Mouse (Mus musculus) neural tube, embryonic 15.5 days (tissue): Measurements from ENCODE around the gene Nmt2. TPM values are rescaled to one million over a fixed set of nuclear protein-coding genes. Genes with fewer than 3 reads are reported as not detected.

ENCODE experiments used
- ATAC-seq: fragments of 200-750 bp; cut with Nextera tagmentation; 2 replicates; pipeline ENCODE4 v1.8.0; 2017; ENCODE audit warnings: mild to moderate bottlenecking, moderate TSS enrichment, moderate library complexity; ENCODE audit not compliant: low FRiP score
- H3K27ac ChIP-seq: fragments of 300-500 bp; sonication (generic); replicated peaks from 2 replicates; pipeline ENCODE4 v1.5.1; 2015; ENCODE audit warnings: mild to moderate bottlenecking, inconsistent platforms
- H3K27me3 ChIP-seq: fragments of 300-500 bp; sonication (generic); replicated peaks from 2 replicates; pipeline ENCODE4 v1.6.1; 2015; ENCODE audit warnings: inconsistent platforms
- H3K36me3 ChIP-seq: fragments of 300-500 bp; sonication (generic); 2 replicates; pipeline ENCODE4 v1.6.1; 2015; ENCODE audit warnings: inconsistent platforms
- H3K4me1 ChIP-seq: fragments of 300-500 bp; sonication (generic); 2 replicates; pipeline ENCODE4 v1.6.1; 2015; ENCODE audit warnings: inconsistent platforms
- H3K4me2 ChIP-seq: fragments of 300-500 bp; sonication (generic); 2 replicates; pipeline ENCODE4 v1.6.1; 2015; ENCODE audit warnings: inconsistent platforms, mild to moderate bottlenecking, moderate library complexity
- H3K4me3 ChIP-seq: fragments of 300-500 bp; sonication (generic); replicated peaks from 2 replicates; pipeline ENCODE4 v1.5.1; 2015; ENCODE audit warnings: mild to moderate bottlenecking, inconsistent platforms
- H3K9ac ChIP-seq: fragments of 300-500 bp; sonication (generic); replicated peaks from 2 replicates; pipeline ENCODE4 v1.6.1; 2015; ENCODE audit warnings: mild to moderate bottlenecking, inconsistent platforms
- H3K9me3 ChIP-seq: fragments of 300-500 bp; sonication (generic); replicated peaks from 2 replicates; pipeline ENCODE4 v1.6.1; 2016; ENCODE audit warnings: inconsistent platforms
- WGBS: fragments of 180-500 bp; shearing (Covaris S2); methylation state at CpG from one replicate; pipeline ENCODE4 v1.1.7; 2015; ENCODE audit warnings: mixed read lengths; 5-methylcytosine and 5-hydroxymethylcytosine counted together
- polyA plus RNA-seq: library from polyadenylated mRNA; unstranded; fragments of >200 nt; fragmentation: Nextera tagmentation; extraction: Ambion mirVana; gene quantifications from 2 replicates; pipeline ENCODE4 v1.2.1, GENCODE M21; 2015

Nmt2 gene
- 88.6 and 106 TPM in 2 replicates for polyA plus RNA-seq

- Histone ChIP-seq H3K36me3 (no peaks in the 10 kb centered on the region), H3K4me1 (peaks cover 23% of the 10 kb centered on the region), H3K4me2 (peak within 1 kb of the TSS; percentile 71), H3K4me3 (peak within 1 kb of the TSS; percentile 93), H3K27me3 (no peaks in the 10 kb centered on the region), H3K9ac (peak within 1 kb of the TSS; percentile 69), H3K9me3 (no peaks in the 10 kb centered on the region), H3K27ac (peak within 1 kb of the TSS; percentile 93)
- under 1% methylated on average over 69 of the region's 88 CpGs for WGBS
- peak; percentile 97 for ATAC-seq
These were observed at the start of gene Nmt2 for GRCm38 (mm10) chr2:3283602-3284472. Nmt2 (plus strand) TSS chr2:3284212.

- no peak for ATAC-seq
- H3K9ac ChIP-seq: no peak overlapping the region
- 87% methylated on average over 5 of the region's 5 CpGs for WGBS
- H3K4me2 ChIP-seq: no peak overlapping the region
- H3K4me1 ChIP-seq: no peaks in the 10 kb centered on the region
- no peaks in the 10 kb centered on the region for H3K9me3 ChIP-seq
- no peaks in the 10 kb centered on the region for H3K27me3 ChIP-seq
- H3K36me3 ChIP-seq: no peaks in the 10 kb centered on the region
- H3K27ac ChIP-seq: no peak overlapping the region
- H3K4me3 ChIP-seq: no peak overlapping the region
These were observed 44.8 kb upstream of the Nmt2 start for GRCm38 (mm10) chr2:3239255-3239654.

GRCm38 (mm10) chr2:3244251-3244650, 39.8 kb upstream of the Nmt2 start:
- Histone ChIP-seq H3K27ac (no peak overlapping the region), H3K4me3 (no peak overlapping the region), H3K9ac (no peak overlapping the region), H3K4me1 (0 out of 2 replicates have a peak, but pooled peaks cover 2% of the 10 kb centered on the region), H3K9me3 (no peaks in the 10 kb centered on the region), H3K4me2 (no peak overlapping the region), H3K27me3 (no peaks in the 10 kb centered on the region), H3K36me3 (no peaks in the 10 kb centered on the region)
- 68% methylated on average over 3 of the region's 3 CpGs for WGBS
- no peak for ATAC-seq

GRCm38 (mm10) chr2:3251309-3251708, 32.7 kb upstream of the Nmt2 start:
- H3K9ac ChIP-seq: no peak overlapping the region
- no peak overlapping the region for H3K27ac ChIP-seq
- no peaks in the 10 kb centered on the region for H3K36me3 ChIP-seq
- no peaks in the 10 kb centered on the region for H3K9me3 ChIP-seq
- no peak for ATAC-seq
- H3K4me3 ChIP-seq: no peak overlapping the region
- 92% methylated on average over 2 of the region's 2 CpGs for WGBS
- no peaks in the 10 kb centered on the region for H3K4me1 ChIP-seq
- H3K27me3 ChIP-seq: no peaks in the 10 kb centered on the region
- no peak overlapping the region for H3K4me2 ChIP-seq

GRCm38 (mm10) chr2:3266466-3266865, 17.5 kb upstream of the Nmt2 start:
- H3K4me2 ChIP-seq: no peak overlapping the region
- H3K4me3 ChIP-seq: no peak overlapping the region
- H3K9me3 ChIP-seq: no peaks in the 10 kb centered on the region
- no peak for ATAC-seq
- H3K27ac ChIP-seq: no peak overlapping the region
- WGBS: 91% methylated on average over 3 of the region's 3 CpGs
- no peak overlapping the region for H3K9ac ChIP-seq
- no peaks in the 10 kb centered on the region for H3K4me1 ChIP-seq
- no peaks in the 10 kb centered on the region for H3K36me3 ChIP-seq
- no peaks in the 10 kb centered on the region for H3K27me3 ChIP-seq

GRCm38 (mm10) chr2:3267879-3268278, 16.1 kb upstream of the Nmt2 start:
- 31% methylated on average over 3 of the region's 3 CpGs for WGBS
- no peak for ATAC-seq

GRCm38 (mm10) chr2:3273349-3273748, 10.7 kb upstream of the Nmt2 start:
- no peak overlapping the region for H3K27ac ChIP-seq

More at GRCm38 (mm10) chr2:3267879-3268278, 16.1 kb upstream of the Nmt2 start:
- H3K9me3 ChIP-seq: no peaks in the 10 kb centered on the region
- H3K4me2 ChIP-seq: no peak overlapping the region
- no peak overlapping the region for H3K4me3 ChIP-seq
- no peaks in the 10 kb centered on the region for H3K36me3 ChIP-seq
- H3K4me1 ChIP-seq: no peaks in the 10 kb centered on the region
- H3K9ac ChIP-seq: no peak overlapping the region
- H3K27ac ChIP-seq: no peak overlapping the region
- no peaks in the 10 kb centered on the region for H3K27me3 ChIP-seq

GRCm38 (mm10) chr2:3276106-3276505, 7.9 kb upstream of the Nmt2 start:
- no peaks in the 10 kb centered on the region for H3K36me3 ChIP-seq
- H3K4me2 ChIP-seq: no peak overlapping the region
- no peak overlapping the region for H3K9ac ChIP-seq
- H3K4me1 ChIP-seq: no peaks in the 10 kb centered on the region
- no peaks in the 10 kb centered on the region for H3K27me3 ChIP-seq
- H3K4me3 ChIP-seq: no peak overlapping the region
- no peak overlapping the region for H3K27ac ChIP-seq
- ATAC-seq: no peak
- H3K9me3 ChIP-seq: no peaks in the 10 kb centered on the region
- WGBS: 68% methylated on average over 2 of the region's 2 CpGs

More at GRCm38 (mm10) chr2:3273349-3273748, 10.7 kb upstream of the Nmt2 start:
- H3K4me2 ChIP-seq: no peak overlapping the region
- no peaks in the 10 kb centered on the region for H3K27me3 ChIP-seq
- H3K9ac ChIP-seq: no peak overlapping the region
- no peak for ATAC-seq
- no peak overlapping the region for H3K4me3 ChIP-seq
- no peaks in the 10 kb centered on the region for H3K4me1 ChIP-seq
- H3K36me3 ChIP-seq: no peaks in the 10 kb centered on the region
- WGBS: 91% methylated on average over 2 of the region's 2 CpGs
- no peaks in the 10 kb centered on the region for H3K9me3 ChIP-seq

GRCm38 (mm10) chr2:3277502-3277901, 6.5 kb upstream of the Nmt2 start:
- ATAC-seq: no peak
- Histone ChIP-seq H3K4me1 (no peaks in the 10 kb centered on the region), H3K9me3 (no peaks in the 10 kb centered on the region), H3K9ac (no peak overlapping the region), H3K27me3 (no peaks in the 10 kb centered on the region), H3K4me3 (no peak overlapping the region), H3K36me3 (no peaks in the 10 kb centered on the region), H3K27ac (no peak overlapping the region), H3K4me2 (no peak overlapping the region)
- WGBS: 83% methylated on average over 7 of the region's 7 CpGs

GRCm38 (mm10) chr2:3281311-3281710, 2.7 kb upstream of the Nmt2 start:
- no peak overlapping the region for H3K27ac ChIP-seq
- H3K9ac ChIP-seq: no peak overlapping the region
- ATAC-seq: no peak
- WGBS: 84% methylated on average over 4 of the region's 4 CpGs
- no peak overlapping the region for H3K4me3 ChIP-seq
- no peaks in the 10 kb centered on the region for H3K36me3 ChIP-seq
- H3K4me1 ChIP-seq: peaks cover 16% of the 10 kb centered on the region
- H3K9me3 ChIP-seq: no peaks in the 10 kb centered on the region
- no peaks in the 10 kb centered on the region for H3K27me3 ChIP-seq
- H3K4me2 ChIP-seq: no peak overlapping the region

GRCm38 (mm10) chr2:3282866-3283601, 978 bp upstream of the Nmt2 start:
- Histone ChIP-seq H3K4me1 (peaks cover 23% of the 10 kb centered on the region), H3K9ac (peak overlapping the region; percentile 68), H3K4me2 (peak overlapping the region; percentile 66), H3K4me3 (peak overlapping the region; percentile 93), H3K27ac (peak overlapping the region; percentile 93), H3K36me3 (no peaks in the 10 kb centered on the region), H3K27me3 (no peaks in the 10 kb centered on the region), H3K9me3 (no peaks in the 10 kb centered on the region)
- no peak; the same call in none of the 2 replicates for ATAC-seq
- WGBS: 11% methylated on average over 12 of the region's 12 CpGs
